Mouse (Mus musculus): ENCODE measurements around the gene Tlr12.

DNA sequence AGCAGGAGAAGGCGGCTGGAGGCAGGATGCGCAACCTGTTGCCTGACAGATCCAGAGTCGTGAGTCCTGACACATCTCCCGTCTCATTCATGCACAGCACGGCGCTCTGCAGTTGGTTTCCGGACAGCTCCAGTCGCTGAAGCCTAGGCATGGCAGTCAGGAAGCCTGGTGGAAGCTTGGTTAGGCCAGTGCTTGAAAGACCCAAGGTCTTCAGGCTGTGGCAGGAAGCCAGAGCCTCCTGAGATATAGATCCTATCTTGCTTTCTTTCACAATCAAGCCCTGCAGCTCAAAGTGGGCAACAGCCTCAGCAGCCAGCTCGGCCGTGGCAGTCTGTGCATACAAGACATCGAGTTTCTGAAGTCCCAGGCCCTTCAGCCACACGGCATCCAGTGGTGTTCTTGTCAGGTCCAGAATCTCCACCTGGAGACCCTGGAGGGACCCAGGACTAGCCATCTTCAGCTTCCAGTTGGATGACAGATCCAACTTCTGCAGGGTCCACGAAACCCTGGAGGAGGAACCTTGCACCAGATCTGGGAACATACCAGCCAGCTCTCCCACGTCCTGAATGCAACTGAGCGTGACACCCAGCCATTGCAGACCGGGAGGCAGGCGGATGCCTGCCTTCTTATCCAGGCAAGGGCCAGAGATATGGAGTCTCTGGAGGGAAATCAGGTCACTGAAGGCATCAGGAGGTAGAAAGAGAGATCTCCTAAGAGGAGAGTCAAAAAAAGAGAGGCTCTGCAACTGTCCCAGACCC, 877 bp downstream of the Tlr12 start:
- TF ChIP-seq CTCF (IDR thresholded peaks at IDR 0.05; ENCODE audit: control insufficient read depth, insufficient read depth, low read length), result no peak
- TF ChIP-seq POLR2A (IDR thresholded peaks at IDR 0.05; ENCODE audit: borderline replicate concordance, control insufficient read depth, low read depth, low read length), result no peak
